Mouse (Mus musculus) myocyte (in vitro differentiated cells): ENCODE results near the gene Anp32b.

ENCODE experiments used
- E2F4 ChIP-seq: IDR thresholded peaks from one replicate; pipeline ENCODE4 v1.6.1; 2011; ENCODE audit warnings: mild to moderate bottlenecking, control low read depth, moderate library complexity; ENCODE audit not compliant: insufficient read depth
- POLR2A ChIP-seq: IDR thresholded peaks from one replicate; pipeline ENCODE4 v1.6.1; 2011; ENCODE audit warnings: low read depth, mild to moderate bottlenecking, control low read depth, moderate library complexity; ENCODE audit not compliant: insufficient read length
- POLR2AphosphoS2 ChIP-seq: IDR thresholded peaks from one replicate; pipeline ENCODE4 v1.6.1; 2011; ENCODE audit warnings: low read depth, control low read depth; ENCODE audit not compliant: insufficient read length
- SRF ChIP-seq: IDR thresholded peaks from one replicate; pipeline ENCODE4 v1.6.1; 2011; ENCODE audit warnings: low read depth; ENCODE audit not compliant: control insufficient read depth, insufficient read length
- USF1 ChIP-seq: IDR thresholded peaks from one replicate; pipeline ENCODE4 v1.6.1; 2011; ENCODE audit warnings: low read depth, mild to moderate bottlenecking, control low read depth, moderate library complexity

GRCm38 (mm10) chr4:46452481-46452850, 1.8 kb downstream of the Anp32b start:
- TF ChIP-seq POLR2AphosphoS2 (peak; percentile 29), E2F4 (no peak), POLR2A (peak; percentile 50), SRF (no peak), USF1 (peak; percentile 81)
